Mouse (Mus musculus) gastrocnemius, postnatal 36 days (tissue): ENCODE measurements around the gene Xrn1. TPM values are rescaled to one million over a fixed set of nuclear protein-coding genes. Genes with fewer than 3 reads are reported as not detected.
"Not testable (repeated sequence)": the region's sequence is repeated elsewhere in the genome, so short reads cannot be mapped to it uniquely, and the experiment has no call there.

Source experiments
- DNase-seq, 2 experiments: peaks; one replicate each; pipeline ENCODE4 v3.0.0; 2022
- intact Hi-C: fragments of 180-260 bp; cut with DNase I; formaldehyde crosslinking; loops from one replicate; pipeline ENCODE4 v1.15.1; 2025
- total RNA-seq, 2 experiments: library from RNA; stranded (reverse); gene quantifications; 2 replicates each; pipeline ENCODE4 v1.2.3; 2021

Gene Xrn1
- total RNA-seq, 2 experiments from 2014 or later: 7.7 to 10.6 TPM

GRCm38 (mm10) chr9:96035371-96036086 is 81.0 kb downstream of the Xrn1 start:
- no peak for DNase-seq
- intact Hi-C loops: no loop called here

DNA sequence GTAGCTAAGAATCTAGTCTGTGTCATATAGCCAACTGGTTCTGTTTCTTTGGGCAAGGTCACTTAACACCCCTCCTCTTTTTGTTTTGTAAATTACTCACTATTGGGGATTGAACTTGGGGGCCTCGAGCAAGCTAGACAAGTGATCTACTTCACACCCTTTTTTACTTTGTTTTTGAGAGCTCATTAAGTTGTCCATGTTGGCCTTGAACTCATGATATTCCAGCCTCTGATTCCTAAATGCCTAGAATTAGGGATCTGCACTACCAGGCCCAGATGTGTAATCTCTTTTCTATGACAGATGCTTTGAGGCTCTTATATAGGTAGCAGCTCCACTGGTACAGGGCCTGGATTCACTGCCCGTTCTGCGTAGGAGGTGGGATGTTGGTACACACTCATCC is 89.7 kb downstream of the Xrn1 start:
- intact Hi-C loops: no loop called here
- DNase-seq: no peak

GRCm38 (mm10) chr9:96051501-96051900 is 96.9 kb downstream of the Xrn1 start:
- intact Hi-C loops: no loop called here
- no peak for DNase-seq

DNA sequence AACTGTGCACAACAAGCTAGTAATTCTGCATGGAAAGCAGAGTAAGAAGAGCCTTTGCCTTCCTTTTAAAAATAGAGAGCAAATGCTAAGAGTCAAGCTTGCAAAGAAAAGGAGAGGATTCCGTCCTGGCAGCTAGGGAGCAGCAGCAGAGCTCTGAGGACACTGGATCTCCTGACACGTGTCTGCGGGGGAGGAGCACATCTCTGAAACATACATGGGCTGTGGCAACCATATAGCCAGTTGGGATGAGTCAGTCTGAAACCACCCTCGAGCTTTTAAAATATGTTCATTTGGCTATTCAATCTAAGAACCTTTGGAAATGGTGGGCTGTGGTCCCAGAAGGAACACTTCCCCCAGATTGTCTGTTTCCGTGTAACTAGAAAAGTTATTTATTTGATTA is 100.3 kb downstream of the Xrn1 start:
- intact Hi-C loops: no loop called here
- no peak for DNase-seq

- DNase-seq: no peak
- intact Hi-C loops: no loop called here
Observed at GRCm38 (mm10) chr9:96056417-96057223, 102.1 kb downstream of the Xrn1 start.

DNA sequence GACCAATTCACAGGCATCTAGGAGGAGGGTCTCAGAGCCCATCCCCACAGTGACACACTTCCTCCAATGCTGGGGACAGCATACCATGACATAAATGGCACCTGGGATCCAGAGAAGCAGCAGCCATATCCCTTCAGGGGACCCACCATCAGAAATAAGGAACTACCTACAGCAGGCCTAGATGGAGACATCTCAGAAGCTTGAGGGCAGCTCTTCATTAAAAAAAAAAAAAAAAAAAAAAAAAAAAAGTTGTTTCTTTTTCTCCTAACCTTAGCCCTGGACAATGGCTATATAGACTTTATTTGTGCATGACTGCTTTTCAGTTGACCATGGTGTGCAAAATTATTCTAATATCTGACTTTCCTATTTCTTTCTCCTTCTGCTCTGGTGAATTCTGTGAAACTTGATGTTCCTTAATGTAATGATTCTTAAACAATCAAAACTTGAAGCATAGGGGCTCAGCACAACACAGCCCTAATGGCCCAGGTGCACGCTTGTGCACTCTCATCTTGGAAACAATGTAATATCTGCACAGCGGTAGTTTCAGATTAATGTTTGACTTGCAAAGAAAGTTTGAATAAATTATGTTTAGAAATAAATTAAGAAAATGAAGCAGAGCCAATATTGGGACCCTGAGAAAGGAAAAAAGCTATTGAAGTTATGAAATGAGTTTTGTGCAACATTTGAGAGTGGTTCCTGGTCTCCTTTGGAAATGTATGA is 108.7 kb downstream of the Xrn1 start:
- intact Hi-C loops: no loop called here
- DNase-seq: no peak

- DNase-seq: no peak
- intact Hi-C loops: no loop called here
Observed at GRCm38 (mm10) chr9:96063803-96064475, 109.4 kb downstream of the Xrn1 start.

- intact Hi-C loops: no loop called here
- no peak for DNase-seq
Observed at GRCm38 (mm10) chr9:96067507-96067906, 112.9 kb downstream of the Xrn1 start.

- intact Hi-C loops: no loop called here
- DNase-seq: no peak
Observed at GRCm38 (mm10) chr9:96078752-96079315, 124.3 kb downstream of the Xrn1 start.

GRCm38 (mm10) chr9:96085293-96085692 is 130.7 kb downstream of the Xrn1 start:
- no peak for DNase-seq
- intact Hi-C loops: no loop called here

- intact Hi-C loops: no loop called here
Observed at GRCm38 (mm10) chr9:96087671-96088070, 133.1 kb downstream of the Xrn1 start.

GRCm38 (mm10) chr9:96088456-96088855 is 133.9 kb downstream of the Xrn1 start:
- intact Hi-C loops, DNase-seq: not testable (repeated sequence)

More at GRCm38 (mm10) chr9:96087671-96088070, 133.1 kb downstream of the Xrn1 start:
- no peak for DNase-seq

- DNase-seq, intact Hi-C loops: not testable (repeated sequence)
Observed at GRCm38 (mm10) chr9:96092637-96093036, 138.1 kb downstream of the Xrn1 start.

- no peak for DNase-seq
- intact Hi-C loops: no loop called here
Observed at GRCm38 (mm10) chr9:96093221-96093620, 138.7 kb downstream of the Xrn1 start.

DNA sequence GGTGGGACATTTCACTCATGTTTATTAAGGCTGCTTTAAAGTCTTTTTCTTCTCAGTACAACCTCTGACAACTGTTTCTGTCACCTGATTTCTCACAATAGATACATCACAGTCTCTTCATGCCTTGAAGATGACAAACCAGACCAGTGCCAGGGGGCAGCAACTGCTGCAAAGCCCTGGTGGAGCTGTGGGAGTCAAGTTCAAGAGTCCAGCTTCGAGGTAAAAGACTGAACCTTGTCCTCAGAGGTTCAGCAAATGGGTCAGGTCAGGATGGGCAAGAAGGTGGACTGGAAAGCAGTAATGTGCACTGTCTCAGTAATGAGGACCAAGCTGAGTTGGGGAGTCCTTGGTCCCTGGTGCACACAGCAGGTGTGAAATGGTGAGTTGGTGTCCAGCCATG is 139.8 kb downstream of the Xrn1 start:
- intact Hi-C loops: no loop called here
- DNase-seq: no peak

DNA sequence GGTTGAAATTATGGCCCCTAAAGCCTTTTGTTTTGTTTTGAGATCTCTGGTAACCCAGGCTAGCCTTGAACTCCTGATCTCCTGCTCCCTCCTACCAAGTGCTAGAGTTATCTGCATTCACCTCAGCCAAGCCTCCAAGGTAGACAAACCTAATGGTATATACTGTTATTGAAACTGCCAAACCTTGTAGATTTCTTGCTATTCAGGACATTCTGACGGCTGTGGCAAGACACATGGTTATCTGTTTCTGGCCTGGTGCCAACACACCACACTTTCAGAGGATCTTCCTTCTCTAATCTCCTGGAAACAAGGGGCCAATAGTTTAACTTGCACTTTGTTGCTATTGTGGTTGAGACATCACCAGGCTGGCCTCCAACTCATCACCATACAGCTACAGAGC is 140.6 kb downstream of the Xrn1 start:
- no peak for DNase-seq
- intact Hi-C loops: no loop called here

DNA sequence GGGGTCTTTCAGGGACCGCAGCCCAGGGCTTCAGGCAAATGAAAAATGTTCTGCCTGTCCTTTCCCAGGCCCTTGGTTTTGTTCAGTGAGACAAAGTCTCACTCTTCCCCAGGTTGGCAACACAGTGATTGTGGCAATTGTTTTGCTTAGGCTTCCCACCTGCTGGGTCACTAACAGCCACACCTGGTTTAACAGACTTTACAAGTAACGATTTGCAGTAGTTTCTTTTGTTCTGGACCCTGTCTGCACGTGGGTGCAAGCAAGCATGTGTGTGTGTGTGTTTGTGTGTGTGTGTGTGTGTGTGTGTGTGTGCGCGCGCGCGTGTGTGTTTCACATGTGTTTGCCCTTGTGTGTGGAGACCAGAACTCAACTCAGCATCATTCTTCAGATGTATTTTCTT is 148.3 kb downstream of the Xrn1 start:
- DNase-seq: no peak
- intact Hi-C loops: no loop called here
